Mouse (Mus musculus): ENCODE data around the gene Hoxb1. TPM values are rescaled to one million over a fixed set of nuclear protein-coding genes. Genes with fewer than 3 reads are reported as not detected.

Gene Hoxb1
- total and polyA plus RNA-seq, 2 experiments, result not detected

DNA sequence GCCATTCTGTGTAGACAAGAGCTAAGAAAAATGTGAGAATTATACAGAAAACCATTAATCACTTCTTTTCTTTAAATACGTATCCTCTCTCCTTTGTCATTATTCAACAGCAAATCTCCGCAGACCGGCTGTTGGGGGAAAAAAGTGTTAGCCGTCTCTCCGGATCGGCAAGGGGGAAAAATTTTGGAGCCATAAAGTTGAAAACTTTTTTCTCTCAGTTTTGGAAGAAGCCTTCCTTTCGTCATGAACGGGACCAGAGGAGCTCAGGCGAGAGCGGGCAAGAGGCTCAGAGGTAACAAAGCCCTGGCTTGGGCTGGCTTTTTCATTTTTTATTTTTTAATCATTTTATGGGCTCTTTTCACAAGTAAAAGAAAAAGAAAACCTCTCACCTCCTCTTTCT lies 42.4 kb upstream of the Hoxb1 start, which contains the start of gene Hoxb3:
Gene Hoxb3 (plus strand): TSS at position 173 of the 400 bp plus-strand sequence.
- H3K9ac ChIP-seq (ENCODE audit: low read depth, low read length), result no peak within 1 kb of the TSS
- H3K27me3 ChIP-seq (ENCODE audit: control insufficient read depth, insufficient read depth, low read length), result peaks cover 11% of the 10 kb centered on the region
- WGBS, result 26% methylated on average over 10 of the region's 10 CpGs

DNA sequence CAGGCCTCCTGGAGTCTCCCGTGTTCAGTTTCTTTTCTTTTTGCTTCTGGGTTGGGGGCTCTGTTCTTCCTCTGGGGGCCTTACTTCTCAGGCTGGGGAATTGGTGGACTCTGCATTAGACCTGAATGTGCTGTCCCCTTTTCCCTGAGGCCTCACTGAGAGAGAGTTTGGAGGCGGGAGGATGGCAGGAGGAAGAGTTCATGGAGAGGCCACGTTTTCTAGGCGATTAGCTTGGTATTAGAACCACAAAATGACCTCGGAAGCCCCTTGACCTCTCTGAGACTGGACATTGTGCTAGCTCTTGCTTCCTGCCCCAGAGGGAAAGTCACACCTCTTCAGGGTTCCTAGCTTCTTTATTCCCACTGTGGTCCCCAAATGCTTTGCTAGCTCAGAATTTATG lies 41.4 kb upstream of the Hoxb1 start:
- DNase-seq (ENCODE audit: extremely low read depth, low read depth, low spot score), result no peak

More for the DNA sequence above, 42.4 kb upstream of the Hoxb1 start, which contains the start of gene Hoxb3:
- no peaks in the 10 kb centered on the region for H3K4me1 ChIP-seq (ENCODE audit: control insufficient read depth, insufficient read depth, low read length)
- no peak for TF ChIP-seq POLR2A (IDR thresholded peaks at IDR 0.05; ENCODE audit: extremely low read depth, insufficient read depth, low read length)
- no peak for TF ChIP-seq CTCF (IDR thresholded peaks at IDR 0.05; ENCODE audit: low read depth, low read length)
- H3K4me3 ChIP-seq (ENCODE audit: insufficient read depth, low read depth, low read length), result no peak within 1 kb of the TSS
- no peaks in the 10 kb centered on the region; the same call in 1 of the 2 replicates for H3K36me3 ChIP-seq (ENCODE audit: control insufficient read depth, insufficient read depth, low read length)
- H3K27ac ChIP-seq (replicated peaks; ENCODE audit: insufficient read depth, low read depth, low read length), result no peak within 1 kb of the TSS
- peaks cover 3% of the 10 kb centered on the region; the same call in 1 of the 2 replicates for H3K79me2 ChIP-seq (ENCODE audit: control insufficient read depth, insufficient read depth, low read length)
- DNase-seq (ENCODE audit: extremely low read depth, low read depth, low spot score), result no peak

GRCm38 (mm10) chr11:96324965-96325364 lies 40.6 kb upstream of the Hoxb1 start:
- Histone ChIP-seq H3K27me3 (ENCODE audit: control insufficient read depth, insufficient read depth, low read length) (0 out of 2 replicates have a peak, but pooled peaks cover 4% of the 10 kb centered on the region), H3K36me3 (ENCODE audit: control insufficient read depth, insufficient read depth, low read length) (no peaks in the 10 kb centered on the region; the same call in 1 of the 2 replicates), H3K4me1 (ENCODE audit: control insufficient read depth, insufficient read depth, low read length) (no peaks in the 10 kb centered on the region), H3K27ac (replicated peaks; ENCODE audit: insufficient read depth, low read depth, low read length) (no peak overlapping the region), H3K4me3 (ENCODE audit: insufficient read depth, low read depth, low read length) (no peak overlapping the region), H3K9ac (ENCODE audit: low read depth, low read length) (no peak overlapping the region), H3K79me2 (ENCODE audit: control insufficient read depth, insufficient read depth, low read length) (peaks cover under 1% of the 10 kb centered on the region; the same call in 1 of the 2 replicates)
- DNase-seq (ENCODE audit: extremely low read depth, low read depth, low spot score), result no peak
- 16% methylated on average over 8 of the region's 8 CpGs for WGBS
- no peak for TF ChIP-seq POLR2A (IDR thresholded peaks at IDR 0.05; ENCODE audit: extremely low read depth, insufficient read depth, low read length)
- no peak for TF ChIP-seq CTCF (IDR thresholded peaks at IDR 0.05; ENCODE audit: low read depth, low read length)

More for the DNA sequence above, 41.4 kb upstream of the Hoxb1 start:
- no peaks in the 10 kb centered on the region for H3K4me1 ChIP-seq (ENCODE audit: control insufficient read depth, insufficient read depth, low read length)
- no peaks in the 10 kb centered on the region; the same call in 1 of the 2 replicates for H3K36me3 ChIP-seq (ENCODE audit: control insufficient read depth, insufficient read depth, low read length)
- WGBS, result 12% methylated on average over 5 of the region's 5 CpGs
- H3K4me3 ChIP-seq (ENCODE audit: insufficient read depth, low read depth, low read length), result no peak overlapping the region
- peaks cover 3% of the 10 kb centered on the region; the same call in 1 of the 2 replicates for H3K79me2 ChIP-seq (ENCODE audit: control insufficient read depth, insufficient read depth, low read length)
- peaks cover 6% of the 10 kb centered on the region; the same call in 1 of the 2 replicates for H3K27me3 ChIP-seq (ENCODE audit: control insufficient read depth, insufficient read depth, low read length)
- no peak overlapping the region for H3K27ac ChIP-seq (replicated peaks; ENCODE audit: insufficient read depth, low read depth, low read length)
- no peak for TF ChIP-seq CTCF (IDR thresholded peaks at IDR 0.05; ENCODE audit: low read depth, low read length)
- TF ChIP-seq POLR2A (IDR thresholded peaks at IDR 0.05; ENCODE audit: extremely low read depth, insufficient read depth, low read length), result no peak
- no peak overlapping the region for H3K9ac ChIP-seq (ENCODE audit: low read depth, low read length)

DNA sequence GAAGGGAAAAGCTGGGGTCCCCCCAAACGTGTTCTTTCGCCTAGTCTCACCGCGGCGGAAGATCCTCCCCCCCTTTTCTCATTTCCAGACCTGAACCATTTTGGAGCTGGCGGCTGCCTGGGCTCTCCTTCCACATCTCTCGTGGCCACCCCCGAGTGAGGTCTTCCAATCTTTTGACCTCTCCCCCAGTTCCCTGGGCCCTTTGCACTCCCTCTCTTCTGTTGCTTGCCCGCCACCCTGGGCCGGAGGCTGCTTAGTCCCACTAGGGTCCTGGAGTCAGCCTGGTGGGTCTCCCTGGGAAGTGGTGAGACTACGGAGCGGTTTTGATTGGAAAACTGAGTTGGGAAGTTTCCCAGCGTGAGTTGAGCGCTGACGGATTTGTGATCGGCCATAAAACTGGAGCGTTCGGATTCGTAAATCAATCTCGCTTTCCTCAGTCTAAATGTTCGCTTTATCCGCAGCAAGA lies 39.8 kb upstream of the Hoxb1 start:
- H3K4me3 ChIP-seq (ENCODE audit: insufficient read depth, low read depth, low read length), result no peak overlapping the region
- H3K27ac ChIP-seq (replicated peaks; ENCODE audit: insufficient read depth, low read depth, low read length), result no peak overlapping the region
- no peaks in the 10 kb centered on the region for H3K79me2 ChIP-seq (ENCODE audit: control insufficient read depth, insufficient read depth, low read length)
- WGBS, result 38% methylated on average over 22 of the region's 22 CpGs
- H3K36me3 ChIP-seq (ENCODE audit: control insufficient read depth, insufficient read depth, low read length), result no peaks in the 10 kb centered on the region; the same call in 1 of the 2 replicates
- TF ChIP-seq POLR2A (IDR thresholded peaks at IDR 0.05; ENCODE audit: extremely low read depth, insufficient read depth, low read length) (no peak), CTCF (IDR thresholded peaks at IDR 0.05; ENCODE audit: low read depth, low read length) (no peak)
- no peak for DNase-seq (ENCODE audit: extremely low read depth, low read depth, low spot score)
- H3K4me1 ChIP-seq (ENCODE audit: control insufficient read depth, insufficient read depth, low read length), result no peaks in the 10 kb centered on the region
- 0 out of 2 replicates have a peak, but pooled peaks cover 3% of the 10 kb centered on the region for H3K27me3 ChIP-seq (ENCODE audit: control insufficient read depth, insufficient read depth, low read length)
- no peak overlapping the region for H3K9ac ChIP-seq (ENCODE audit: low read depth, low read length)

DNA sequence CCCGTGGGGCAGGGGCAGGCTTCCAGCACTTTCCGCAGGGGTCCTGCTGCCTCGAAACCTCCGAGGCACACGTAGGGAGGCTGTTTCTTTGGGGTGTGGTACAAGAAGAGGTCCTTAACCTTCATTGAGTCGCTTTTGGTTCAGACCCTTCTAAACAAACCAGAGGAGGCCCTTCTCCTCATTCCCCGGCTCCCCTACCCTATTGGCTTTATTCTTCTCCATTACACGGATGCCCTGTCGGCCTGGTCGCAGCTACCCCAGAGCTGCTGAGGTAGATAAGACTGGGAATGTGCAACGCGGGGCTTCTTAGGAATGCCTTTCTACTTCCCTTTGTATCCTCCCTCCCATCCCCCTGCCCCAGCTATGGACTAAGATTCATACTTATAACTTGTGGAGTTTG lies 38.8 kb upstream of the Hoxb1 start:
- 0 out of 2 replicates have a peak, but pooled peaks cover 3% of the 10 kb centered on the region for H3K27me3 ChIP-seq (ENCODE audit: control insufficient read depth, insufficient read depth, low read length)
- no peak overlapping the region for H3K9ac ChIP-seq (ENCODE audit: low read depth, low read length)
- WGBS, result 32% methylated on average over 12 of the region's 12 CpGs

GRCm38 (mm10) chr11:96327122-96327521 lies 38.4 kb upstream of the Hoxb1 start:
- 26% methylated on average over 7 of the region's 7 CpGs for WGBS
- Histone ChIP-seq H3K27me3 (ENCODE audit: control insufficient read depth, insufficient read depth, low read length) (peaks cover 5% of the 10 kb centered on the region; the same call in 1 of the 2 replicates), H3K27ac (replicated peaks; ENCODE audit: insufficient read depth, low read depth, low read length) (no peak overlapping the region), H3K9ac (ENCODE audit: low read depth, low read length) (no peak overlapping the region), H3K4me1 (ENCODE audit: control insufficient read depth, insufficient read depth, low read length) (no peaks in the 10 kb centered on the region), H3K4me3 (ENCODE audit: insufficient read depth, low read depth, low read length) (no peak overlapping the region), H3K79me2 (ENCODE audit: control insufficient read depth, insufficient read depth, low read length) (no peaks in the 10 kb centered on the region), H3K36me3 (ENCODE audit: control insufficient read depth, insufficient read depth, low read length) (no peaks in the 10 kb centered on the region)
- no peak for TF ChIP-seq CTCF (IDR thresholded peaks at IDR 0.05; ENCODE audit: low read depth, low read length)
- no peak for DNase-seq (ENCODE audit: extremely low read depth, low read depth, low spot score)

More for the DNA sequence above, 38.8 kb upstream of the Hoxb1 start:
- H3K79me2 ChIP-seq (ENCODE audit: control insufficient read depth, insufficient read depth, low read length), result no peaks in the 10 kb centered on the region
- H3K27ac ChIP-seq (replicated peaks; ENCODE audit: insufficient read depth, low read depth, low read length), result no peak overlapping the region
- H3K36me3 ChIP-seq (ENCODE audit: control insufficient read depth, insufficient read depth, low read length), result no peaks in the 10 kb centered on the region; the same call in 1 of the 2 replicates
- TF ChIP-seq POLR2A (IDR thresholded peaks at IDR 0.05; ENCODE audit: extremely low read depth, insufficient read depth, low read length), result no peak
- TF ChIP-seq CTCF (IDR thresholded peaks at IDR 0.05; ENCODE audit: low read depth, low read length), result no peak
- no peaks in the 10 kb centered on the region for H3K4me1 ChIP-seq (ENCODE audit: control insufficient read depth, insufficient read depth, low read length)
- DNase-seq (ENCODE audit: extremely low read depth, low read depth, low spot score), result no peak
- no peak overlapping the region for H3K4me3 ChIP-seq (ENCODE audit: insufficient read depth, low read depth, low read length)

Measured in liver, adult 2 months (tissue).